Mouse (Mus musculus): ENCODE results near the gene 5330417C22Rik. TPM values are rescaled to one million over a fixed set of nuclear protein-coding genes. Genes with fewer than 3 reads are reported as not detected.
A peak's percentile ranks its signal among the peaks of the same experiment; 100 is the strongest.

The 5330417C22Rik gene
- total RNA-seq, 2 experiments from 2014 or later: 0.05 to 0.25 TPM

DNA sequence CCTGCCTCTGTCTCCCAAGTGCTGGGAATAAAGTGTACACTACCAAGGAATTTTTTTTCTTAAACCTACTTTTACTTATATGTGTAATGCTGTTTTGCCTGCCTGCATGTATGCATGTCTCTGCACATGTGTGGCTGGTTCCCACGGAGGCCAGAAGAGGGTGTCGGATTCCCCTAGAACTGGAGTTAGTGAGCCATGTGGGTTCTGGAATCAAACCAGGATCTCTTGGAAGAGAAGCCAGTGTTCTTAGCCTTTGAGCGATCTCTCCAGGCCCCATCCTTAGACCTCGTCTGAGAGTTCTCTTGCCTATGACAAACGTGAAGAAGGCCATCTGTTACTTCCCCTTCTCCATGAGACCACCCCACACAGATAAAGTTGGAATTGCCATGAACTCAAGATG lies 60.8 kb downstream of the 5330417C22Rik start:
- intact Hi-C loops (cut with DNase I): no loop called here
- DNase-seq: no peak

GRCm38 (mm10) chr3:108474969-108475368 lies 61.4 kb downstream of the 5330417C22Rik start:
- intact Hi-C loops (cut with DNase I): no loop called here
- DNase-seq: no peak

DNA sequence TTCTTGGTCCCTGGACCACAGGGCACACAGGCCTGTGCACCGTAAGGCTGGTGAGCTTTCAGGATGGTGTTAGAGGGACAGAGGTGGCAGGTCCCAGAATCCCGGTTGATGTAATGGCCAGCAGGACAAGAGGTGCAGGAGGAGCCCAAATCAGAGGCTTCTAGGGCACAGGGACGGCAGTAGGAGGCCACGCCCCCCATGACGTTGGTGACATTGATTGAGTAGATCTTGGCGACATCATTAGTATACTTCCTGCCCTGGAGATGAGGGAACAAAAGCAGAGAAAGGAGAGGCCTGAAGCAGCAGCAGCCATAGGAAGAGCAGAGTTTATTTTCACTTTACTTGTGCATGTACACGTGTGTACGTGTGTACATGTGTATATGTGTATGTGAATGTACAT lies 68.6 kb downstream of the 5330417C22Rik start:
- intact Hi-C loops (cut with DNase I): loop anchor here (5.0 kb wide), 2 partner anchors 85 to 100 kb away; no protein-coding TSS in a partner anchor

GRCm38 (mm10) chr3:108466425-108466824 lies 69.9 kb downstream of the 5330417C22Rik start:
- intact Hi-C loops (cut with DNase I): loop anchor here (5.0 kb wide), 2 partner anchors 86 to 101 kb away; no protein-coding TSS in a partner anchor
- peak; percentile 34 to 37 for DNase-seq

More for the DNA sequence above, 68.6 kb downstream of the 5330417C22Rik start:
- no peak for DNase-seq

- intact Hi-C loops (cut with DNase I): no loop called here
- no peak for DNase-seq
Measured at GRCm38 (mm10) chr3:108458866-108459265, 77.5 kb downstream of the 5330417C22Rik start.

GRCm38 (mm10) chr3:108458380-108458779 lies 78.0 kb downstream of the 5330417C22Rik start:
- no peak for DNase-seq
- intact Hi-C loops (cut with DNase I): no loop called here

- intact Hi-C loops (cut with DNase I): no loop called here
- DNase-seq: no peak
Measured at GRCm38 (mm10) chr3:108454172-108454571, 82.2 kb downstream of the 5330417C22Rik start.

GRCm38 (mm10) chr3:108451969-108452368 lies 84.4 kb downstream of the 5330417C22Rik start:
- intact Hi-C loops (cut with DNase I): no loop called here
- no peak for DNase-seq

DNA sequence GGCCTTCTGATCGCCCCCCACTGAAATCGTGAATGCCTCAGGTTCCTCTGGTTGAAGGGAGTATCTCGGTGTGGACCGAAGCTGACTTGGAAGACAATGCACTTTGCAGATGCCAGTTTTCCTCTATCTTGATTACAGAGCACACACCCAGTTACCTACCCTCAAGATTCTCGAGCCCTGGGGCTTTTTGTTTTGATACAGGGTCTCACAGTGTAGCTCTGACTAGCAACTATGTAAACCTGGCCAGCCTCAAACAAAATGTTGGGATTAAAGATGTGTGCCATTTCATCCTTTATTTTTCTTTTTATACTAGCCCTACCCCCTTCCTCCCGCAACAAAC lies 91.0 kb downstream of the 5330417C22Rik start:
- DNase-seq: no peak
- intact Hi-C loops (cut with DNase I): no loop called here

- intact Hi-C loops (cut with DNase I): no loop called here
- peak; percentile 84 to 88 for DNase-seq
Measured at GRCm38 (mm10) chr3:108444698-108445365, 91.5 kb downstream of the 5330417C22Rik start, which contains the start of gene Sars. Gene Sars, minus strand, starts transcription at chr3:108445209.

GRCm38 (mm10) chr3:108444029-108444428 lies 92.3 kb downstream of the 5330417C22Rik start:
- no peak for DNase-seq
- intact Hi-C loops (cut with DNase I): no loop called here

GRCm38 (mm10) chr3:108436380-108436714 lies 100.0 kb downstream of the 5330417C22Rik start:
- intact Hi-C loops (cut with DNase I): no loop called here
- no peak for DNase-seq

DNA sequence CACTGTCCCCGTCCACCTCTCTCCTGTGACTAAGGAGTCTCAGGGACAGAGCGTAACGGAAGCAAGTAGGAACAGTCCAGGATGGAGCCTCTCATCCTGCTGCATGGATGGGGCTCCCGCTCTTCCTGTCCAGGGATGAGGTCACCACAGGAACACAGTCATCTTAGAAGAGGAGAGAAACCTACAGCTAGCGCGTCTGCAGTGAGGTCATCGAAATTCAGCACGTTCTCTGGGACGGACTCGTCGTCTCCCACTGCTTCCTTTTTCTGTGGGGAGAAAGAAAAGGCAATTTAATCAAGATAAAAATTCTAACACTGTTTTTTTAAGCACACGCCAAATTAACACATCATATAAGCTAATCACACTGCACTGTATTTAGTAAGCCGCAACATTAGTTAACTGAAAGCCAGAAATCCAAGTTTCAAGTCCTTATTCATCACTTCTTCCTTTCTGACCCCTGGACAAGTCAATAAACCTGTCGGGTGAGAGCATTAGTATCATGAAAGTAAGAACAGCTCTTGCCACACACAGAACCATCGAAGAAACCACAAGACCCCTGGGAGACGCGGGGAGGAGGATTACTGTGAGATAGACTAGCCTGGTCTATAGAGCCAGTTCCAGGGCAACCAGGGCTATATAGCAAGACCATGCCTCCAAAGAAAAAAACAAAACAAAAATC lies 100.5 kb downstream of the 5330417C22Rik start:
- intact Hi-C loops (cut with DNase I): no loop called here
- DNase-seq: no peak

- DNase-seq: no peak
- intact Hi-C loops (cut with DNase I): no loop called here
Measured at GRCm38 (mm10) chr3:108433881-108434495, 102.3 kb downstream of the 5330417C22Rik start.

DNA sequence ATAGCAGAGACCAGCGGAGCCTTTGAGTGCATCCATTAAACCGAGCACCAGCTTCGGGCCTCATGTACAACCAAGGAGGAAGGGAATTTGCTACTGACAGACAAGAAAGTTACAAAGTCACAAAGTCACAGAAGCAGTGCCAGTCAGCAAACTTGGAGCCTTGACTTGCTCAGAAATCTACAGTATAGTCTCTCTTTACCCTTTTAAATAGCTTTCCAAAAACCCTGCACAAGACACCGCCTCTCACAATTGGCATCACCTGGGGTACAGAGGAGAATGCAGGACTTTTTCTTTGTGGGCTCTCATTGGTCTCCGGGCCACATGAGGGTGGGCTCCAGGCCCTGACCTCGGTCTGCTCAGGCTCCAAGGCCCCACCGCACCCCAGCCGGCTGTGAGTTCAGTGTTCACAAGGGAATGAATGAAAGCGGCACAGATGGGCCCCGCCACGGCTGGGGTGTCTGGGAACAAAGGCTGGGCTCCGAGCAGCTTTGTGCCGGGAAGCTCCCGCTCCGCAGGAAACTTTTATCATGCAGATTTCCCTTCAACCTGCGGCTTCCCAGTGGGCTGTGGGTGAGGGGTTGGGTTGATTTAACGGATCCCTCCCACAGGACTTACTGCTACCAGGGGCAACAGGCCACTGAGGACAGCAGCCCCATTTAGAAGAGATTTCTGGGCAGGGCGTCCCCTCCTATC lies 103.0 kb downstream of the 5330417C22Rik start:
- DNase-seq: no peak
- intact Hi-C loops (cut with DNase I): no loop called here

DNA sequence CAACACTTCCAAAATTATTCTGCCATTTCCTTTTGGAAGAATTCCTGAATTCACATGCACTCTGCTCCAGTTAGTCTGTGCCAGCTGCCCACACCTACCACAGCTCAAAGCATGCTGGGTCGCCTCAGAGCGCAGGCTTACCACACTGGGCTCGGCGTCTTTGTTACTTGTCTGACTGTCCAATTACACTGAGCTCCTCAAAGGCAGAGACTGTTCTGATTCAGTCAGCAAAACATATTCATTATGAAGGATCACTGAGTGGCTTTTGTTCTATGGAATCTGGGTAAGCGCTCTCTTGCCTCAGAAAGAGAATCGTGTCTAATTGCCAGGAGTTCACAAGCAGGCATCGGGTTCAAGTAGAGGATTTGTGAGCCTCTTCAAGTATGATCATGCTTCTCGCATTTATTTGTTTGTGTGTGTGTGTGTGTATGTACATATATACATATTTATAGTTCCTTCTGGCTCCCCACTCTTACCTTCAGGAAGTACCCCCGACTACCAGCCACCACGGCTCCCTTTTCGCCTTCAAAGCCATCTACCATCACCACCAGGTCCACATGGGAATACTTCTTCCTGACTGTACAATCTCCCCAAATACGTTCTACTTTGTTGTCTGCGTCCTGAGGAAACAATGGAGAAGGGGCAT lies 103.7 kb downstream of the 5330417C22Rik start:
- DNase-seq: no peak
- intact Hi-C loops (cut with DNase I): no loop called here

DNA sequence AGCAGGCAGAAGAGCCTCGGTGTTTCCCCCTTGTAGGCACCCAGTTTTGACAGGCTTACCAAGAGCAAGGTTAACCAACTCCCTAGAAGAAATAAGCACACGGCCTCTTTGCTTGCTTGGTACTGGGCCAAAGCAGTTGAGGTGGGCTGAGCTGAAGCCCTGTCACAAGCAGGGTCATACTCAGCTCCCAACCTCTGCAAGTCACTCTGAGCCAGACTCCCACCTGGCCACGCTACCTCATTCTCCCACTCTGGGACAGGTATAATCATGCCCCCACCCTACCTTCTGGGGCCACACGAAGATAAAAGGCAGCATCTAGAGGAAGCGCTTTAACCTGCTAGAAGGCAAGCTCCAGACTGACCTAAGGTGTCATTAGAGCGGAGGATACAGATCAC lies 110.7 kb downstream of the 5330417C22Rik start:
- no peak for DNase-seq

GRCm38 (mm10) chr3:108424944-108425623 lies 111.3 kb downstream of the 5330417C22Rik start:
- intact Hi-C loops (cut with DNase I): no loop called here
- no peak for DNase-seq

More for the DNA sequence above, 110.7 kb downstream of the 5330417C22Rik start:
- intact Hi-C loops (cut with DNase I): no loop called here

- DNase-seq: peak in 1 of 2 experiments; percentile 20
- intact Hi-C loops (cut with DNase I): no loop called here
Measured at GRCm38 (mm10) chr3:108423844-108424801, 112.2 kb downstream of the 5330417C22Rik start.
